ENCODE assay signal across 8 mouse cellular contexts in the genomic region with DNA sequence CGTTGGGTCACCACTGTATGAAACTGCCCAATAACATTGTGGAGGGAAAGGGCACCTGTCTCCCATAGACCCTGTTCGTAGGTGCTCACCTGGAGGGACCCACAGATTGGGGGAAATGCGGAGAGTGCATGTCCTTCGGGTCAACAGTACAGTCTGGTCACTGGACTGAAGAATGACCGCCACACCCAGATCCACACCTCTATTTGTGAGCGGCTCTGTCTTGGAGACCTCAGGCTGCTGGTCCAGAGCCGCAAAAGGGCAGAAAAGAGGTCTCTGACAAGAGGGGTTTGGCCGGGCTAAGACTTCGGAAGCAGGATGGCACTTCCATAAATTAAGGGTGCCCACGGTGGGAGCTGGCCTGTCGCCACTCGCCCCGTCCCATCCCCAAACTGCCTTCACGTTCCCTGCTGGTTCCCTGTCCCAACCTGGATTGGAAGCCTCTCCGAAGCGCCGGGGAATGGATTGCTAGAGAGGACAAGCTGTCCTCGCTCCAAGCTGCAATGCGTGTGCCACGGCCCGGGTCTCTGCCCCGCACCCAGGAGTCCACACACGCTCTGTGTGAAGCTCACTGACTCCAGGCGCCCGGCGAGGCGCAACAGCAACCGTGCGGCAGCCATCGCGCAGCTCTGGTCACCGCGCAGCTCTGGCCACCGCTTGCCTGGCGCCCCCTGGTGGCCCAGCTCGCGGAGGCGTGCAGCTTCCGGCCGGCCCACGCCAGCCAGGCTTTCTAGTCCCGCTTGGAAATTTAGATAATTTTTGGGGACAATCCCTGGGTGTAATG. TPM values are rescaled to one million over a fixed set of nuclear protein-coding genes. Genes with fewer than 3 reads are reported as not detected.
DNase-seq lines count a peak whose midpoint lies in the region; ATAC-seq and TF ChIP-seq lines count a peak whose summit lies in the region.

Gene Nudt17 (minus strand): TSS at position 660 of the 781 bp plus-strand sequence.

- peak; percentile 96 for TF ChIP-seq CTCF in midbrain, postnatal 0 days (IDR thresholded peaks at IDR 0.05)
- peak; percentile 95 for TF ChIP-seq CTCF in spleen, adult 2 months (IDR thresholded peaks at IDR 0.05; ENCODE audit: extremely low read depth, insufficient read depth, insufficient read length, insufficient replicate concordance)

- H3K27ac ChIP-seq in embryonic facial prominence, embryonic 14.5 days (replicated peaks; ENCODE audit: low read depth, low read length): no peak within 1 kb of the TSS
- no peak within 1 kb of the TSS for H3K27ac ChIP-seq in limb, embryonic 15.5 days
- no peak within 1 kb of the TSS for H3K27ac ChIP-seq in midbrain, postnatal 0 days (ENCODE audit: low read depth, low read length)
- H3K27ac ChIP-seq in spleen, adult 2 months (ENCODE audit: insufficient read depth, low read length): no peak within 1 kb of the TSS

- H3K9me3 ChIP-seq in embryonic facial prominence, embryonic 14.5 days (ENCODE audit: control insufficient read depth, low read length): no peaks in the 10 kb centered on the region
- no peaks in the 10 kb centered on the region for H3K9me3 ChIP-seq in limb, embryonic 15.5 days
- H3K9me3 ChIP-seq in midbrain, postnatal 0 days (ENCODE audit: low read length): no peaks in the 10 kb centered on the region

- ATAC-seq in embryonic facial prominence, embryonic 14.5 days (ENCODE audit: low read depth): peak; percentile 90
- peak; percentile 68 for ATAC-seq in limb, embryonic 15.5 days (ENCODE audit: insufficient number of reproducible peaks, low FRiP score, low TSS enrichment, low read depth)
- ATAC-seq in midbrain, postnatal 0 days (ENCODE audit: low FRiP score): peak; percentile 83

- DNase-seq in A20 (ENCODE audit: low read depth, low spot score): peak; percentile 72
- peak; percentile 58 to 80 for DNase-seq in adrenal gland, postnatal 4 days (ENCODE audit: low spot score in 2 of 2)
- peak; percentile 72 for DNase-seq in embryonic facial prominence, embryonic 14.5 days (ENCODE audit: low spot score)
- DNase-seq in heart, adult 9 months (ENCODE audit: low spot score in 2 of 2): peak; percentile 66 to 80
- peak; percentile 81 for DNase-seq in kidney, adult 9 months
- peak; percentile 74 for DNase-seq in midbrain, postnatal 0 days (ENCODE audit: low spot score)
- peak; percentile 17 to 69 for DNase-seq in spleen, adult 2 months (ENCODE audit: low read depth in 1 of 2, low spot score in 2 of 2)

- H3K4me3 ChIP-seq in embryonic facial prominence, embryonic 14.5 days (ENCODE audit: low read depth, low read length): peak within 1 kb of the TSS; percentile 51
- H3K4me3 ChIP-seq in limb, embryonic 15.5 days: peak within 1 kb of the TSS; percentile 53
- H3K4me3 ChIP-seq in midbrain, postnatal 0 days (ENCODE audit: low read depth, low read length): peak within 1 kb of the TSS; percentile 47
- H3K4me3 ChIP-seq in spleen, adult 2 months (ENCODE audit: extremely low read depth, insufficient read depth, insufficient read length): peak within 1 kb of the TSS; percentile 49

- TF ChIP-seq POLR2A in spleen, adult 2 months (IDR thresholded peaks at IDR 0.05; ENCODE audit: low read depth, low read length): no peak

- peaks cover 64% of the 10 kb centered on the region for H3K36me3 ChIP-seq in embryonic facial prominence, embryonic 14.5 days (ENCODE audit: control insufficient read depth, insufficient read depth, low read length)
- H3K36me3 ChIP-seq in limb, embryonic 15.5 days: peaks cover 61% of the 10 kb centered on the region
- H3K36me3 ChIP-seq in midbrain, postnatal 0 days (ENCODE audit: insufficient read depth, low read length): peaks cover 49% of the 10 kb centered on the region
- H3K36me3 ChIP-seq in spleen, adult 2 months (ENCODE audit: control insufficient read depth, insufficient read depth, low read length): peaks cover 30% of the 10 kb centered on the region

- 0 out of 2 replicates have a peak, but pooled peaks cover 3% of the 10 kb centered on the region for H3K27me3 ChIP-seq in embryonic facial prominence, embryonic 14.5 days (replicated peaks; ENCODE audit: control insufficient read depth, insufficient read depth, low read length)
- H3K27me3 ChIP-seq in limb, embryonic 15.5 days: 0 out of 2 replicates have a peak, but pooled peaks cover 4% of the 10 kb centered on the region
- H3K27me3 ChIP-seq in midbrain, postnatal 0 days (ENCODE audit: insufficient read depth, low read length): no peaks in the 10 kb centered on the region
- H3K27me3 ChIP-seq in spleen, adult 2 months (ENCODE audit: control insufficient read depth, insufficient read depth, low read length): 0 out of 2 replicates have a peak, but pooled peaks cover 2% of the 10 kb centered on the region

- H3K9ac ChIP-seq in embryonic facial prominence, embryonic 14.5 days (ENCODE audit: low read depth, low read length): peak within 1 kb of the TSS; percentile 75
- peak within 1 kb of the TSS; percentile 48; the same call in 1 of the 2 replicates for H3K9ac ChIP-seq in limb, embryonic 15.5 days
- H3K9ac ChIP-seq in midbrain, postnatal 0 days (replicated peaks; ENCODE audit: low read length, poor library complexity, severe bottlenecking): peak within 1 kb of the TSS; percentile 58

- H3K4me1 ChIP-seq in embryonic facial prominence, embryonic 14.5 days (ENCODE audit: control insufficient read depth, insufficient read depth, low read length): no peaks in the 10 kb centered on the region
- H3K4me1 ChIP-seq in limb, embryonic 15.5 days: peaks cover 11% of the 10 kb centered on the region
- H3K4me1 ChIP-seq in midbrain, postnatal 0 days (ENCODE audit: insufficient read depth, low read length): peaks cover 6% of the 10 kb centered on the region; the same call in 1 of the 2 replicates
- H3K4me1 ChIP-seq in spleen, adult 2 months (ENCODE audit: control insufficient read depth, insufficient read depth, insufficient read length): peaks cover 6% of the 10 kb centered on the region

- 8% methylated on average over 28 of the region's 42 CpGs for WGBS in embryonic facial prominence, embryonic 14.5 days
- WGBS in limb, embryonic 15.5 days: 5% methylated on average over 41 of the region's 42 CpGs
- 6% methylated on average over 39 of the region's 42 CpGs for WGBS in midbrain, postnatal 0 days
- 7% methylated on average over 42 of the region's 42 CpGs for WGBS in spleen, adult 2 months

- H3K4me2 ChIP-seq in embryonic facial prominence, embryonic 14.5 days (ENCODE audit: low read depth, low read length): peak within 1 kb of the TSS; percentile 83
- H3K4me2 ChIP-seq in limb, embryonic 15.5 days: peak within 1 kb of the TSS; percentile 97
- peak within 1 kb of the TSS; percentile 89 for H3K4me2 ChIP-seq in midbrain, postnatal 0 days (ENCODE audit: low read depth, low read length, poor library complexity, severe bottlenecking)

RNA-seq across cellular contexts. Expression of gene Nudt17, which starts in this region (rescaled TPM):
- 1 to 10 TPM; 2.7 to 3.6 TPM for total RNA-seq in adrenal gland, postnatal 4 days (2021)
- polyA plus RNA-seq in embryonic facial prominence, embryonic 14.5 days (2014; fragmentation: Nextera tagmentation; extraction: Ambion mirVana): 9.5 and 11.8 TPM in 2 replicates
- polyA plus RNA-seq in limb, embryonic 15.5 days (2015; fragmentation: Nextera tagmentation; extraction: Ambion mirVana): 16.8 and 17.9 TPM in 2 replicates
- 6.5 and 11.9 TPM in 2 replicates for total RNA-seq in midbrain, postnatal 0 days (2014; rRNA removed)
- polyA plus RNA-seq in midbrain, postnatal 0 days (2015; fragmentation: Nextera tagmentation; extraction: Ambion mirVana): 18.5 and 20.6 TPM in 2 replicates
- polyA plus RNA-seq in spleen, adult 2 months (2012; rRNA removed): 4.5 and 4.8 TPM in 2 replicates
